Mouse (Mus musculus): ENCODE measurements around the gene Serpina3m. TPM values are rescaled to one million over a fixed set of nuclear protein-coding genes. Genes with fewer than 3 reads are reported as not detected.

The Serpina3m gene
- not detected for polyA plus RNA-seq (2017; shearing (Covaris generic))

DNA sequence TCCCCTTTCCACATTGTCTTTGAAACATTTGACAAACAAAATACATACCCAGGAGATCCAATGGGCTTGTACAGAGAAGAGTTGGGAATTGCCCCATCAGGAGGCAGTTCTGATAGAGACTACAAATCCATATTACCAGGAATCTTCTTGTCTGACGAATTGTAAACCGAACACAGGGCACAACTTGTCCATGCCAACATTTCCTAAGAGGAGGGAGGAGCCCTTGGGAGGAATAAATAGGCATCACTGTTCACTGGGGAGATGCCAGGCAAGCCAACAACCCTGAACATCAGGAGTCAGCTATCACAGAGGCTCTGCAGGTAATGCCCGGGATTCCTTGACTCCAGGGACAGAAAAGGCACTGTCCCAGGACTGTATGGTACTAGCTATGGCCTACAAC lies at the start of gene Serpina3m, which contains the start of gene Serpina3k:
Serpina3m (plus strand) TSS at position 261 of the 400 bp plus-strand sequence.
Serpina3k (plus strand) TSS at position 261 of the 400 bp plus-strand sequence.

GRCm38 (mm10) chr12:104314253-104314652 lies 24.0 kb upstream of the Serpina3m start, which contains the start of gene Serpina3j:
TSS of gene Serpina3j (plus strand) at chr12:104314553.

DNA sequence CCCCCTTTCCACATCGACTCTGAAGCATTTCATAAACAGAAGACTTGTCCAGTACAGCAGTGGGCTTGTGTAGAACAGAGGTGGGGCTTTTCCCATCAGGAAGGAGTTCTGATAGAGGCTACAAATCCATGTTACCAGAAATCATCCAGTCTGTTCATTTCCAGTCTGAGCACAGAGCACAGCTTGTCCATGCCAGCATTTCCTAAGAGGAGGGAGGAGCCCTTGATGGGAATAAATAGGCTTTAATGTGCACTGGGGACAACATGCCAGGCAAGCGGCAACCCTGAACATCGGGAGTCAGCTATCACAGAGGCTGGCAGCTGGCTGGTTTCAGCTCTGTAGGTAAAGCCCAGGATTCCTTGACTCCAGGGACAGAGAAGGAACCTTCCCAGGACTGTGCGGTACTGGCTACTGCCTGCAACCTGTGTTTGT lies 68.2 kb downstream of the Serpina3m start, which contains the start of gene Serpina3n:
Serpina3n (plus strand) TSS at position 276 of the 432 bp plus-strand sequence.

Other genes starting within 250 kb of the Serpina3m start
- gene Serpina5, start 237.4 kb upstream of the Serpina3m start, polyA plus RNA-seq (2017; shearing (Covaris generic)), result not detected
- not detected for gene Serpina3a, start 225.8 kb upstream of the Serpina3m start, polyA plus RNA-seq (2017; shearing (Covaris generic))
- not detected for gene Serpina3b, start 210.5 kb upstream of the Serpina3m start, polyA plus RNA-seq (2017; shearing (Covaris generic))
- not detected for gene Serpina3c, start 184.6 kb upstream of the Serpina3m start, polyA plus RNA-seq (2017; shearing (Covaris generic))
- 7.6 TPM for gene Serpina3f, start 123.9 kb upstream of the Serpina3m start, polyA plus RNA-seq (2017; shearing (Covaris generic))
- 47.4 TPM for gene Serpina3g, start 102.2 kb upstream of the Serpina3m start, polyA plus RNA-seq (2017; shearing (Covaris generic))
- not detected for gene Serpina3i, start 75.4 kb upstream of the Serpina3m start, polyA plus RNA-seq (2017; shearing (Covaris generic))
- gene Serpina3j, start 23.9 kb upstream of the Serpina3m start, polyA plus RNA-seq (2017; shearing (Covaris generic)), result not detected
- gene Serpina3k, start within 50 bp of the Serpina3m start, polyA plus RNA-seq (2017; shearing (Covaris generic)), result not detected
- gene Serpina3n, start 68.2 kb downstream of the Serpina3m start, polyA plus RNA-seq (2017; shearing (Covaris generic)), result 0.26 TPM
- gene Gsc, start 134.8 kb downstream of the Serpina3m start, polyA plus RNA-seq (2017; shearing (Covaris generic)), result not detected

Measured in effector memory CD4-positive, alpha-beta T cell, adult 7 months (primary cell).